Mouse (Mus musculus) adrenal gland, postnatal 10 days (tissue): ENCODE data around the gene Dgki. TPM values are rescaled to one million over a fixed set of nuclear protein-coding genes. Genes with fewer than 3 reads are reported as not detected.

Experiments
- DNase-seq: peaks from one replicate; pipeline ENCODE4 v3.0.0; 2021; ENCODE audit warnings: mixed read lengths
- total RNA-seq, 2 experiments: library from RNA; stranded (reverse); gene quantifications; 2 replicates each; pipeline ENCODE4 v1.2.3; 2021

The Dgki gene
- total RNA-seq, 2 experiments from 2014 or later = 2.1 to 2.5 TPM

GRCm38 (mm10) chr6:37240140-37240539 lies 59.8 kb downstream of the Dgki start:
- no peak for DNase-seq

- DNase-seq = no peak
Measured at GRCm38 (mm10) chr6:37236893-37237292, 63.1 kb downstream of the Dgki start.

- no peak for DNase-seq
Measured at GRCm38 (mm10) chr6:37231148-37231547, 68.8 kb downstream of the Dgki start.

GRCm38 (mm10) chr6:37222947-37223510 lies 77.0 kb downstream of the Dgki start:
- no peak for DNase-seq

- no peak for DNase-seq
Measured at GRCm38 (mm10) chr6:37222016-37222415, 78.0 kb downstream of the Dgki start.

GRCm38 (mm10) chr6:37219110-37219509 lies 80.9 kb downstream of the Dgki start:
- no peak for DNase-seq

GRCm38 (mm10) chr6:37216342-37216763 lies 83.6 kb downstream of the Dgki start:
- DNase-seq = peak; percentile 48

- DNase-seq = no peak
Measured at GRCm38 (mm10) chr6:37215655-37216054, 84.3 kb downstream of the Dgki start.

GRCm38 (mm10) chr6:37212930-37213329 lies 87.1 kb downstream of the Dgki start:
- DNase-seq = no peak

- DNase-seq = no peak
Measured at GRCm38 (mm10) chr6:37211545-37212247, 88.3 kb downstream of the Dgki start.

GRCm38 (mm10) chr6:37202901-37203300 lies 97.1 kb downstream of the Dgki start:
- DNase-seq = no peak

- no peak for DNase-seq
Measured at GRCm38 (mm10) chr6:37200840-37201239, 99.1 kb downstream of the Dgki start.

GRCm38 (mm10) chr6:37199502-37199901 lies 100.5 kb downstream of the Dgki start:
- DNase-seq = no peak

- no peak for DNase-seq
Measured at GRCm38 (mm10) chr6:37197745-37198144, 102.2 kb downstream of the Dgki start.

- DNase-seq = no peak
Measured at GRCm38 (mm10) chr6:37196870-37197269, 103.1 kb downstream of the Dgki start.

- DNase-seq = no peak
Measured at GRCm38 (mm10) chr6:37195766-37196165, 104.2 kb downstream of the Dgki start.

GRCm38 (mm10) chr6:37181961-37182360 lies 118.0 kb downstream of the Dgki start:
- no peak for DNase-seq

- no peak for DNase-seq
Measured at GRCm38 (mm10) chr6:37171149-37171832, 128.7 kb downstream of the Dgki start.

- no peak for DNase-seq
Measured at GRCm38 (mm10) chr6:37158880-37159279, 141.1 kb downstream of the Dgki start.

- DNase-seq = no peak
Measured at GRCm38 (mm10) chr6:37154051-37154450, 145.9 kb downstream of the Dgki start.

- no peak for DNase-seq
Measured at GRCm38 (mm10) chr6:37150483-37150882, 149.5 kb downstream of the Dgki start.

GRCm38 (mm10) chr6:37150038-37150437 lies 149.9 kb downstream of the Dgki start:
- no peak for DNase-seq

- no peak for DNase-seq
Measured at GRCm38 (mm10) chr6:37149196-37149595, 150.8 kb downstream of the Dgki start.
